Comparison of ENCODE assay signal across 8 mouse cellular contexts in the genomic region with DNA sequence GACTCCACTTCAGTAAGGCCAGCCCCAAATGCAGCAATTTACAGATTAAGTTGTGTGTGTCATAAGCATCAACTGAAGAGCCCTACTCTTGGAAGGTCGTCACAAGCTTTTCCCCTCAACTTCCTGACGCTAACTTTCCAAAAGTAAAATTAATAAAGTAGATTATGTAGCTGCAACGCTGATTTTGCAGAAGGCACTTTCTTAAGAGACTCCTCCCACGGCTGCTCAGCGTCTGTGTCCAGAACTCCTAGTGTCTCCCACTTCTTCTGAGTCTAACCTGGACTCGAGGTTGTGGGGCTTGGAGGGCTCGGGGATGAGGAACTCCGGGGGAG. TPM values are rescaled to one million over a fixed set of nuclear protein-coding genes. Genes with fewer than 3 reads are reported as not detected.
DNase-seq lines count a peak whose midpoint lies in the region; ATAC-seq and TF ChIP-seq lines count a peak whose summit lies in the region.

No protein-coding gene starts in this region.

- ATAC-seq in liver, embryonic 11.5 days (replicated peaks; ENCODE audit: low FRiP score), result no peak

- no peak for DNase-seq in heart, adult 2 months
- no peak for DNase-seq in heart, adult 9 months (ENCODE audit: low spot score in 2 of 2)
- peak; percentile 53 for DNase-seq in 3T3-L1 (ENCODE audit: low read depth, low spot score)
- DNase-seq in liver, embryonic 11.5 days (ENCODE audit: low spot score), result no peak
- no peak for DNase-seq in adrenal gland, postnatal 10 days
- no peak for DNase-seq in thymus, adult 18-20 months
- DNase-seq in urinary bladder, postnatal 10 days (ENCODE audit: low spot score), result no peak

- intact Hi-C loops in heart, adult 2 months (cut with DNase I), result loop anchor here (5.0 kb wide), 2 partner anchors 39 to 224 kb away; no protein-coding TSS in a partner anchor

- H3K79me2 ChIP-seq in heart, adult 2 months (replicated peaks; ENCODE audit: control insufficient read depth, insufficient read depth, low read length), result peaks cover 4% of the 10 kb centered on the region

- no peaks in the 10 kb centered on the region for H3K36me3 ChIP-seq in heart, adult 2 months (ENCODE audit: control insufficient read depth, insufficient read depth, low read length)
- H3K36me3 ChIP-seq in liver, embryonic 11.5 days (ENCODE audit: control insufficient read depth, insufficient read depth, low read length), result no peaks in the 10 kb centered on the region

- H3K4me2 ChIP-seq in liver, embryonic 11.5 days, result peak overlapping the region; percentile 91

- peaks cover 2% of the 10 kb centered on the region for H3K4me1 ChIP-seq in heart, adult 2 months (ENCODE audit: control insufficient read depth, insufficient read depth, low read length)
- 0 out of 2 replicates have a peak, but pooled peaks cover 7% of the 10 kb centered on the region for H3K4me1 ChIP-seq in embryonic fibroblast, embryonic 13.5 days (ENCODE audit: control insufficient read depth, insufficient read depth, low read length)
- H3K4me1 ChIP-seq in liver, embryonic 11.5 days (replicated peaks; ENCODE audit: control insufficient read depth, insufficient read depth, low read length), result peaks cover 8% of the 10 kb centered on the region

- peak overlapping the region; percentile 89 for H3K27ac ChIP-seq in heart, adult 2 months
- H3K27ac ChIP-seq in embryonic fibroblast, embryonic 13.5 days (ENCODE audit: insufficient read depth, low read length), result no peak overlapping the region; the same call in 1 of the 2 replicates
- H3K27ac ChIP-seq in liver, embryonic 11.5 days (ENCODE audit: low read depth, low read length), result peak overlapping the region; percentile 92

- no peak for TF ChIP-seq CTCF in heart, adult 2 months (IDR thresholded peaks at IDR 0.05)
- no peak for TF ChIP-seq CTCF in embryonic fibroblast, embryonic 13.5 days (IDR thresholded peaks at IDR 0.05; ENCODE audit: borderline replicate concordance, insufficient read depth, low read length)

- peak overlapping the region; percentile 97 for H3K9ac ChIP-seq in heart, adult 2 months (ENCODE audit: low read depth, low read length)
- H3K9ac ChIP-seq in liver, embryonic 11.5 days (ENCODE audit: low read depth, low read length), result peak overlapping the region; percentile 95

- H3K27me3 ChIP-seq in heart, adult 2 months (ENCODE audit: control insufficient read depth, insufficient read depth, low read length), result no peaks in the 10 kb centered on the region
- H3K27me3 ChIP-seq in liver, embryonic 11.5 days (replicated peaks; ENCODE audit: control insufficient read depth, insufficient read depth, low read length), result no peaks in the 10 kb centered on the region

- TF ChIP-seq EP300 in heart, adult 2 months (IDR thresholded peaks at IDR 0.05; ENCODE audit: insufficient read depth, low read depth, low read length), result no peak

- TF ChIP-seq POLR2A in heart, adult 2 months (IDR thresholded peaks at IDR 0.05; ENCODE audit: insufficient read depth, low read depth, low read length), result no peak
- no peak for TF ChIP-seq POLR2A in embryonic fibroblast, embryonic 13.5 days (IDR thresholded peaks at IDR 0.05; ENCODE audit: low read depth, low read length)

- WGBS in heart, adult 2 months, result 3% methylated on average over 8 of the region's 8 CpGs
- WGBS in liver, embryonic 11.5 days, result 2% methylated on average over 8 of the region's 8 CpGs

- H3K9me3 ChIP-seq in liver, embryonic 11.5 days (ENCODE audit: control insufficient read depth, low read length), result no peaks in the 10 kb centered on the region

- peak overlapping the region; percentile 90 for H3K4me3 ChIP-seq in heart, adult 2 months
- peak overlapping the region; percentile 53 for H3K4me3 ChIP-seq in embryonic fibroblast, embryonic 13.5 days (ENCODE audit: insufficient read depth, low read length)
- peak overlapping the region; percentile 91 for H3K4me3 ChIP-seq in liver, embryonic 11.5 days (ENCODE audit: low read depth, low read length)

RNA-seq across cellular contexts. Expression of a gene that starts 1.5 kb away (rescaled TPM):
- total RNA-seq in heart, adult 2 months (2021), result 1 to 10 TPM; 4.5 to 4.8 TPM
- 1.7 and 4.3 TPM in 2 replicates for polyA plus RNA-seq in heart, adult 2 months (2012; rRNA removed)
- polyA plus RNA-seq in embryonic fibroblast, embryonic 13.5 days (2011; ENCODE audit: insufficient read length, low read depth, missing spikeins), result 8.2 and 12.1 TPM in 2 replicates
- polyA plus RNA-seq in liver, embryonic 11.5 days (2014; fragmentation: Nextera tagmentation; extraction: Ambion mirVana), result 17.4 and 22.6 TPM in 2 replicates
- 10 to 100 TPM; 13.1 to 15.3 TPM for total RNA-seq in adrenal gland, postnatal 10 days (2021)
